Mouse (Mus musculus) bone marrow, adult 2 months (tissue): ENCODE results near the gene Spag7.

Experiments used
- CTCF ChIP-seq: fragments of 200-500 bp; IDR thresholded peaks from 2 replicates; pipeline ENCODE4 v1.5.1; 2011; ENCODE audit warnings: low read length, control low read depth; ENCODE audit not compliant: control insufficient read depth, insufficient read depth
- POLR2A ChIP-seq: fragments of 200-500 bp; IDR thresholded peaks from 2 replicates; pipeline ENCODE4 v1.6.1; 2011; ENCODE audit warnings: low read depth, mild to moderate bottlenecking, control low read depth, low read length, borderline replicate concordance; ENCODE audit not compliant: control insufficient read depth

DNA sequence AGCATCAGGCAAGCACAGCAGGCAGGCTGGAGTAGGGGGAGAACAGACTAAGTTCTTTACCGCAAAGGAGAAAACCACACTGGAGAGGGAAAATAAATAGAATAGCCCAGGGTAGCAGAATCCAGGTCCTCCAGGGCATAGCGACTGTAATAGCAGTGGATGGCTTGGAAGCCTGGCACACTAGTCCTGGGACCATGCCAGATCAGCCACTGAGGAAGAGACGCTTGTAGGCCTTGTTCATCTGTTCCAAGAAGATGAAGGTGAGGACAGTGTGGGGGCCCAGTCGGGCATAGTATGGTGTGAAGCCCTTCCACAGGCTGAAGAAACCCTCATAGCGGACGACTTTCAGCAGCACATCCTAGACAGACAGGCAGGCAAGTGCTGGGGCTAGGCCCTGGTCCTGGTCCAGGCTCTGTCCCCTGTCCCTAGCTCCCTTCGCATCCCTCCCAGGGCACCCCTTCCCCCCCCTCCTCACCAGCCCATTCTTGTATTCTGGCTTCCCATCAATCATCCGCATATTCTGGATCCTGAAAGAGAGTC, 24.6 kb downstream of the Spag7 start:
- TF ChIP-seq POLR2A (no peak), CTCF (no peak)
